Mouse (Mus musculus) liver, embryonic 14.5 days (tissue): ENCODE results near the gene A630089N07Rik. TPM values are rescaled to one million over a fixed set of nuclear protein-coding genes. Genes with fewer than 3 reads are reported as not detected.
A peak's percentile ranks its signal among the peaks of the same experiment; 100 is the strongest.

Experiments used
- ATAC-seq: fragments of 200-750 bp; cut with Nextera tagmentation; 2 replicates; pipeline ENCODE4 v1.8.0; 2017; ENCODE audit warnings: moderate number of reproducible peaks, mild to moderate bottlenecking, moderate library complexity; ENCODE audit not compliant: insufficient read depth
- DNase-seq, 3 experiments: peaks; one replicate each; pipeline ENCODE4 v3.0.0-alpha.2; 2012 to 2013; ENCODE audit warnings: low read depth in 3 of 3, low spot score in 3 of 3
- H3K27ac ChIP-seq: fragments of 300-500 bp; sonication (generic); 2 replicates; pipeline ENCODE4 v1.5.1; 2014; ENCODE audit warnings: moderate library complexity, mild to moderate bottlenecking, control low read depth, inconsistent platforms
- H3K27me3 ChIP-seq: fragments of 300-500 bp; sonication (generic); 2 replicates; pipeline ENCODE4 v1.6.1; 2014; ENCODE audit warnings: mild to moderate bottlenecking, low read length, moderate library complexity; ENCODE audit not compliant: control insufficient read depth, insufficient read depth
- H3K36me3 ChIP-seq: fragments of 300-500 bp; sonication (generic); replicated peaks from 2 replicates; pipeline ENCODE4 v1.6.1; 2014; ENCODE audit warnings: low read depth; ENCODE audit not compliant: control insufficient read depth, insufficient read depth
- H3K4me1 ChIP-seq, 2 experiments: fragments of 200-500 bp in 1 of 2; fragments of 300-500 bp in 1 of 2; sonication (generic) in 1 of 2; replicated peaks; 2 replicates each; pipeline ENCODE4 v1.6.1; 2012 to 2014; ENCODE audit warnings: antibody characterized with exemption in 1 of 2, inconsistent platforms in 1 of 2, low read length in 1 of 2; ENCODE audit not compliant: control insufficient read depth in 2 of 2, insufficient read depth in 2 of 2
- H3K4me2 ChIP-seq: fragments of 300-500 bp; sonication (generic); 2 replicates; pipeline ENCODE4 v1.6.1; 2014; ENCODE audit warnings: low read depth, mild to moderate bottlenecking, control low read depth, moderate library complexity
- H3K4me3 ChIP-seq, 2 experiments: fragments of 200-500 bp in 1 of 2; fragments of 300-500 bp in 1 of 2; sonication (generic) in 1 of 2; 2 replicates each; pipeline ENCODE4 v1.5.1; 2012 to 2014; ENCODE audit warnings: low read depth in 2 of 2, low read length in 2 of 2, mild to moderate bottlenecking in 2 of 2, control low read depth in 1 of 2, inconsistent platforms in 1 of 2, moderate library complexity in 1 of 2; ENCODE audit not compliant: insufficient read depth in 1 of 2
- H3K9ac ChIP-seq: fragments of 300-500 bp; sonication (generic); replicated peaks from 2 replicates; pipeline ENCODE4 v1.6.1; 2014; ENCODE audit warnings: mild to moderate bottlenecking, control low read depth, moderate library complexity
- H3K9me3 ChIP-seq: fragments of 300-500 bp; sonication (generic); 2 replicates; pipeline ENCODE4 v1.6.1; 2016; ENCODE audit warnings: low read length, mixed read lengths; ENCODE audit not compliant: control insufficient read depth
- CTCF ChIP-seq: IDR thresholded peaks from 2 replicates; pipeline ENCODE4 v1.5.1; 2016; ENCODE audit warnings: antibody characterized with exemption, low read depth, control low read depth
- EP300 ChIP-seq: IDR thresholded peaks from 2 replicates; pipeline ENCODE4 v1.6.1; 2016; ENCODE audit warnings: antibody characterized with exemption, low read depth
- WGBS: fragments of 180-500 bp; shearing (Covaris S2); extraction: QIAGEN DNeasy Blood & Tissue Kit; methylation state at CpG from one replicate; pipeline ENCODE4 v1.1.7; 2014; ENCODE audit not compliant: insufficient replicate concordance; 5-methylcytosine and 5-hydroxymethylcytosine counted together
- polyA plus RNA-seq, 2 experiments: library from polyadenylated mRNA; depleted of rRNA in 1 of 2; stranded (reverse) in 1 of 2; unstranded in 1 of 2; fragments of >200 nt; fragmentation: Nextera tagmentation in 1 of 2; extraction: Ambion mirVana in 1 of 2; gene quantifications; 2 replicates each; pipeline versions ENCODE4 v1.2.1 to v1.2.3; 2012 to 2014

The A630089N07Rik gene
- polyA plus RNA-seq, 2 experiments = 4.5 to 8.2 TPM

DNA sequence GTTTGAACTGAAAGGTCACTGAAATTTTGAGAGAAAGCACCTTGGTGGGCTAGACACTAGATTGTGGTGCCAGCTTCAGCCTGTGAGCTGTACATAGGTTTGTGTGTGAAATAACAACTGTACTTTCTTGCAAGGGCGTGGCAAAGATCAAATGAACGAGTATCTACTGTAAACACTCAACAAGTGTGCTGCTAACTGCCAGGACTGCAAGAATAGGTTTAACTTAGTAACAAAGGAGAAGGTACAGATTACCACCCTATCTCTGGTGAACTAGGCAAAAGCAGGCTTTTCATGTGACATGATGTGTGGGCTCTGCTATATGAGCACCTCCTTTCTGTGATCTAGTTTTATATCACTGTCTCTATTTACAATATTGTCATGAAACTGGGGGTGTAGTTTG lies 128.9 kb downstream of the A630089N07Rik start:
- no peaks in the 10 kb centered on the region for H3K9me3 ChIP-seq
- WGBS = 16% methylated on average over 2 of the region's 2 CpGs
- ATAC-seq (peak; percentile 82), DNase-seq (peak in 1 of 3 experiments; percentile 44)
- peak overlapping the region; percentile 65 for H3K27ac ChIP-seq
- H3K4me3 ChIP-seq = no peak overlapping the region
- H3K4me1 ChIP-seq = peaks cover 18 to 36% of the 10 kb centered on the region in 2 experiments
- H3K4me2 ChIP-seq = peak overlapping the region; percentile 11
- H3K9ac ChIP-seq = no peak overlapping the region; the same call in 1 of the 2 replicates
- H3K36me3 ChIP-seq = peaks cover 9% of the 10 kb centered on the region
- H3K27me3 ChIP-seq = no peaks in the 10 kb centered on the region
- TF ChIP-seq EP300 (peak; percentile 68), CTCF (no peak)

DNA sequence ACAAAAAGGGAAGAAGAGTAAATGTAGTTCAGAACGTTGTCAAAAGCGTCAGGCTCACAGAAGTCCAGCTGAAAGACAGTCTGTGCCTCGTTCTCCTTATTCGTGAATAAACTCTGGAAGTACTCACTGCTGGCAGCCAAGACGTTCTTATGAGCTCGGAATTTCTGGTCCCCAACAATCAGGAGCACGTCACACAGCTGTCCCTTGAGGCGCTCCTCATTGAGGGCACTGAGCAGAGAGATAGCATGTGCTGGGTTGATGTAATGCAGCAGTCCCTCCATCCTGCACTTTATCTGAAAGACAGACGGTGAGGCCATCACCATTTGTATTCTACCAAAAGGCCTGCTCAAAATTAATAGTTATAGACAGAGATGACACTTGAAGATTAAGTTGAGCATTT lies 129.4 kb downstream of the A630089N07Rik start:
- no peak overlapping the region for H3K4me3 ChIP-seq
- no peak overlapping the region; the same call in 1 of the 2 replicates for H3K9ac ChIP-seq
- peak in 1 of 3 experiments; percentile 51 for DNase-seq
- peaks cover 9% of the 10 kb centered on the region for H3K36me3 ChIP-seq
- no peaks in the 10 kb centered on the region for H3K27me3 ChIP-seq
- H3K9me3 ChIP-seq = no peaks in the 10 kb centered on the region
- TF ChIP-seq EP300 (peak; percentile 50), CTCF (no peak)
- H3K4me1 ChIP-seq = peaks cover 14 to 33% of the 10 kb centered on the region in 2 experiments
- peak; percentile 89 for ATAC-seq
- WGBS = 44% methylated on average over 9 of the region's 9 CpGs
- H3K27ac ChIP-seq = peak overlapping the region; percentile 65
- peak overlapping the region; percentile 11 for H3K4me2 ChIP-seq

DNA sequence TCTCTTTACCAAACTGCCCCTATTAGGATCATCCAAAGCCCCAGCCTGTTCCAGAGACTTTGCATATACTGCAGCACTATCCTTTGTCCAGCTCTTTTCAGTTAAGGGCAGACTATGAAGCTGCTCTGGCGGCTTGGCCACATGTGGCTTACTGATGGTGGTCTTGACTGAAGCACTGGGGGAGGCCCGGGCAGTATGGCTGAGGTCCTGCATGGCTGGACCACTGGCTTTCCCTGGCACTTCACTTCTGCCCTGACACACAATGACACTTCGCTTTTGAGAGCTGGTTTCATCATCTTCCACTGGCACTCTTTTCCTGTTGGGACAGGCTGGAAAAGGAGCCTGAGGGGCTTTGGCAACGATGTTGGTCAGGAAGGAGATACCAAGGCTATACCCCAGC lies 129.9 kb downstream of the A630089N07Rik start:
- Histone ChIP-seq H3K27me3 (no peaks in the 10 kb centered on the region), H3K36me3 (peaks cover 9% of the 10 kb centered on the region), H3K4me3 (no peak overlapping the region), H3K9ac (no peak overlapping the region), H3K4me2 (peak overlapping the region; percentile 11; the same call in 1 of the 2 replicates), H3K9me3 (no peaks in the 10 kb centered on the region), H3K27ac (no peak overlapping the region; the same call in none of the 2 replicates), H3K4me1 (peaks cover 11 to 28% of the 10 kb centered on the region in 2 experiments; a peak in 3 of 4 replicates)
- ATAC-seq (no peak), DNase-seq (no peak)
- 70% methylated on average over 4 of the region's 4 CpGs for WGBS
- no peak for TF ChIP-seq EP300
- TF ChIP-seq CTCF = no peak

Other genes with a start within 250 kb of the A630089N07Rik start
- gene Prdm15, start 230.6 kb downstream of the A630089N07Rik start, polyA plus RNA-seq (2012; rRNA removed) = 2.3 and 3.4 TPM in 2 replicates
- gene Prdm15, start 230.6 kb downstream of the A630089N07Rik start, polyA plus RNA-seq (2014; fragmentation: Nextera tagmentation; extraction: Ambion mirVana) = 1.7 and 2.7 TPM in 2 replicates
- 1.5 and 1.9 TPM in 2 replicates for gene C2cd2, start 119.9 kb downstream of the A630089N07Rik start, polyA plus RNA-seq (2012; rRNA removed)
- gene C2cd2, start 119.9 kb downstream of the A630089N07Rik start, polyA plus RNA-seq (2014; fragmentation: Nextera tagmentation; extraction: Ambion mirVana) = 4.6 and 6.2 TPM in 2 replicates
- 3.3 and 3.5 TPM in 2 replicates for gene Zbtb21, start 119.8 kb downstream of the A630089N07Rik start, polyA plus RNA-seq (2012; rRNA removed)
- gene Zbtb21, start 119.8 kb downstream of the A630089N07Rik start, polyA plus RNA-seq (2014; fragmentation: Nextera tagmentation; extraction: Ambion mirVana) = 2.3 and 3.2 TPM in 2 replicates
- gene B230307C23Rik, start 85.1 kb downstream of the A630089N07Rik start, polyA plus RNA-seq (2012; rRNA removed) = 7.1 and 9.7 TPM in 2 replicates
- gene B230307C23Rik, start 85.1 kb downstream of the A630089N07Rik start, polyA plus RNA-seq (2014; fragmentation: Nextera tagmentation; extraction: Ambion mirVana) = 12.2 and 12.3 TPM in 2 replicates